Mouse (Mus musculus) megakaryocyte, adult 5-6 weeks (primary cell): Measurements from ENCODE around the gene Gstm5. TPM values are rescaled to one million over a fixed set of nuclear protein-coding genes. Genes with fewer than 3 reads are reported as not detected.

ENCODE experiments used
- ATAC-seq: 2 replicates; pipeline ENCODE4 v1.8.0; 2016; ENCODE audit warnings: mild to moderate bottlenecking, inconsistent platforms; ENCODE audit not compliant: poor library complexity, severe bottlenecking
- total RNA-seq, 2 experiments: library from RNA; stranded (forward) in 1 of 2; stranded (reverse) in 1 of 2; fragments of 153-499, 151-499 nt in 1 of 2; fragments of 221-1000, 200-1000 nt in 1 of 2; gene quantifications; 2 replicates each; pipeline versions ENCODE4 v1.2.3 to v1.2.4; 2015 to 2017

The Gstm5 gene
- total RNA-seq, 2 experiments from 2014 or later, result 2.5 to 4.7 TPM

DNA sequence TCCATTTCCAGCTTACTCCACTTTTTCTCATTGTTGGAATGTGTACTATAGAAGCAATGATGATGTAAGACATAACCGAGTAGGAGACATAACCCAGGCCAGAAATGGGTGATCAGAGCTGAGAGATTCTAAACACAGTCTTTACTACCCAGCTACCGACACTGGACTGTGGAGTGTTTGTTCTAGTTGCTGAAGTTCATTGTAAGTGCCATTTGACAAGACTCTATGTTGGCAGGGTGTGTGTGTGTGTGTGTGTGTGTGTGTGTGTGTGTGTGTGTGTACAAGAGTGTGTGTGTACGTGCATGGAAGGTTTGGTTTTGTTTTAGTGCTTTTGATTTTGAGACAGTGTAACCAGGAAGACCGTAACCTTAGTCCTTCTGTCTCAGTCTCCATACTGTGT, 34.1 kb downstream of the Gstm5 start:
- ATAC-seq, result no peak

DNA sequence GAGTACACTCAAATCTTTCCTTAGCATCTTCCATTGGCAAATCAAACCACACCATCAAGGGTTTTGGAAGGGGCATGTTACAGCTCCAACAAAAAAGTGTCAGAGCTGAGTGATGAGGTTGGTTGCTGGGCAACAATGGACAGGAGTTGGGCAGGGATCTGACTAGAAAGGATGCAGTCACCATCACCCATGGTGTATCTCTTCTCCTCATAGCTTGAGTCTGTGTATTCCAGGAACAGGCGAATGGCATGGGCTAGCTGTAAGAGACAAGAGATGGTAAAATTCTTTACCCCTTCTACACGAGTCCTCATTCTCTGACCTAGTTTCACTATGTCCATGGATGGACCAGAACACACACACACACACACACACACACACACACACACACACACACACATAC, 35.5 kb downstream of the Gstm5 start:
- ATAC-seq, result no peak

DNA sequence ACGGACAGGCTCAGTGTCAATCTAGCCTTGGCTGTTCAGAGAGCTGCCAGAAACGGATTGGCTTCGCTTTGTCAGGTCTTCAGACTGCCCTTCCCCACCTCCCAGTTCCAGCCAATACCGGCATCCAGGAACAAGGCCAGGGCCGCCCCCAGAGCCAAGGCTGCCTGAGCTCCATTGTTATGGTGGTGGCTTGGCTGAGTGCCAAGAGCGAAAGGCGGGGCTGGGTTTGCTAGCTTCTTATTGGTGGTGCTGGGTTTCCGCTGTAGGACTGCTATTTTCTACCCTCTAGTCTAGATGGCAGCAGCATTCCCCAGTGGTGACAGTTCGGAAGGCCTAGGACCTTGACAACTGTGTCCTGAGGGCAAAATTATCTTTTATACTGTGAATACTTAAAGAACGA, 36.0 kb downstream of the Gstm5 start, which contains the start of gene Gstm7:
TSS of gene Gstm7 (minus strand) at position 148 of the 400 bp plus-strand sequence.
- peak; percentile 91 for ATAC-seq

DNA sequence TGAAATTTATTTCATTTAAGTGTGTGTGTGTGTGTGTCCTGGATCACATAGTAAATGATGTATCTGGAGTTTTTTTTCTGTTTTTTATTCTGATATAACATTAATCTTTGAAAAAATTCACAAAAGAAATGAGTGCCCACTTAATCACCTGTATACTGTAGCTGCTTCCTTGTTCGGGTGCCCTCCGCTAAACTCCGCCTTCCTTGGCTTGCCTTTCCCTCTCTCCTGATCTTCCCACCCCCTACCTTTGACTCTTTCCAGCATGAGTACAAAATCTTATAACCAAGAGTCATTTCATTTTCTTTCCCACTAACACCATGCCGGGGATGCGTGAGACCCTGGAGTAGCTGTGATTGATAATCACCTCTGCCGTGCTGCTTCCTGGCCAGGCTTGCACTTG, 36.5 kb downstream of the Gstm5 start:
- no peak for ATAC-seq

DNA sequence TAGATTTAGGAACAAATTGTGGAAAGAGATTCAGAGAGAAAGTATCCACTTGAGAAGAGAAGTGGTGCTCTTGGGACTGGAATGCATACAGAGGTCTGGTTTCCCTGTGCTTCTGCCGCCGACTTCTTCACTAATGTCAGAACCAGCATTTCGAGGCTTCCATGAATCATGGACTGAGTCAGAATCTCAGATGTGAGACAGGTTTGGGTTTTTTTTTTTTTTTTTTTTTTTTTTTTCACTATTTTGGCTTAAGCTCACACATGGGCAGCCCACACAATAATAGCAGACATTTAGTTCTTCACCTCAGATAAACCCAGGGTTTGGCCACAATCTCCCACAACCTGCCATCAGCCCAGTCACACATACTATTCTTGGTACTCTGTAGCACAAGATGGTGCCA, 39.6 kb downstream of the Gstm5 start:
- no peak for ATAC-seq

DNA sequence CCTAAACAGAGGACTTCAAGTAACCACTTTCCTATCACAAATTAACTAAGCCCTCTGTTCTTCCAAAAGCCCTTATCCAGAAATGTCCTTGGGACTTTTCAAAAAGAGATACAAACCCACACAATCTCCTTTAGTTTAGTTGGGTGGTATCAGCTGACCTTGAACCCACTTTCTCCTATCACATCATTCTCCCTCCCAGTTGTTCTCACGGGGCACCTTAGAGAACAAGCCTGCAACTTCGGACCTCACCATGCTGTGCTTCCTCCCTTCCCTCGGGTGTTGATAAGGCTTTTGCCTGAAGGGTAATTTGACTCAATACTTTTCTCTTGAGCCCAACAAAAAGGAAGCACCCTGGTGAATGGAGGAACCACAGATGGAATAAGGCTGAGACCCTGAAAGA, 40.3 kb downstream of the Gstm5 start:
- no peak for ATAC-seq

GRCm38 (mm10) chr3:107939403-107939802, 43.8 kb downstream of the Gstm5 start:
- peak; percentile 90 for ATAC-seq

DNA sequence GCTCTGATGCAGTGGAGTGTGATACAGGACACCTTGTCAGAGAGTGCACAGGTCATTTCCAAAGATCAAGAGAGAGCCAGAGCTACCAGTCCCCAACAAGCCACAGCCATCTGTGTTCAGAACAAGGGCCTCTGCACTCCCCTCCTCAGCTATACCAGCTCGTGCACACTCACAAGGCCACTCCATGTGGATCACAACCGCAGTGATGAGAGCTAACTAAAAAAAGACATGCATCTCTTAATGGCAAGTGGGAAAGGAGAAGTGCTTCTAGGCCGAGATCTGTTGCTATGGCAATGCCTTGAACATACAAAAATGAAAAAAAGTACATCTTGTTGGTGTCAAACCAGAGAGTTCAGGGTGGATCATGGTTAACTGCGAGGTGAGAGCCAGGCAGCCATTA, 44.2 kb downstream of the Gstm5 start:
- peak; percentile 67 for ATAC-seq

GRCm38 (mm10) chr3:107940524-107940923, 44.9 kb downstream of the Gstm5 start:
- no peak for ATAC-seq

GRCm38 (mm10) chr3:107941261-107941660, 45.6 kb downstream of the Gstm5 start:
- ATAC-seq, result no peak

- no peak for ATAC-seq
These were observed 47.8 kb downstream of the Gstm5 start, which contains the start of gene Gstm6 for GRCm38 (mm10) chr3:107943239-107943990. Gene Gstm6, minus strand, starts transcription at chr3:107943749.

- no peak for ATAC-seq
These were observed 50.1 kb downstream of the Gstm5 start for GRCm38 (mm10) chr3:107945729-107946128.

Other genes starting within 250 kb of the Gstm5 start
- gene Ahcyl1, start 199.3 kb upstream of the Gstm5 start, total RNA-seq (2015), result 49.1 and 52.5 TPM in 2 replicates
- gene Ahcyl1, start 199.3 kb upstream of the Gstm5 start, total RNA-seq (2017), result 25.1 and 33.2 TPM in 2 replicates
- 14.7 and 15.4 TPM in 2 replicates for gene Csf1, start 135.4 kb upstream of the Gstm5 start, total RNA-seq (2015)
- 6.5 and 6.9 TPM in 2 replicates for gene Csf1, start 135.4 kb upstream of the Gstm5 start, total RNA-seq (2017)
- not detected in 2 replicates for gene Eps8l3, start 18.6 kb upstream of the Gstm5 start, total RNA-seq (2015)
- gene Eps8l3, start 18.6 kb upstream of the Gstm5 start, total RNA-seq (2017), result not detected in 2 replicates
- 1.5 and 1.9 TPM in 2 replicates for gene Gstm7, start 36.0 kb downstream of the Gstm5 start, total RNA-seq (2015)
- gene Gstm7, start 36.0 kb downstream of the Gstm5 start, total RNA-seq (2017), result 0.44 and 0.45 TPM in 2 replicates
- gene Gstm6, start 47.9 kb downstream of the Gstm5 start, total RNA-seq (2015), result not detected in 2 replicates
- not detected in 2 replicates for gene Gstm6, start 47.9 kb downstream of the Gstm5 start, total RNA-seq (2017)
- gene Gstm3, start 73.5 kb downstream of the Gstm5 start, total RNA-seq (2015), result not detected in 2 replicates
- gene Gstm3, start 73.5 kb downstream of the Gstm5 start, total RNA-seq (2017), result not detected in 2 replicates
- gene Gstm2, start 90.6 kb downstream of the Gstm5 start, total RNA-seq (2015), result 0.62 TPM in 1 of 2 replicates, not detected in the other
- gene Gstm2, start 90.6 kb downstream of the Gstm5 start, total RNA-seq (2017), result 0.44 TPM in 1 of 2 replicates, not detected in the other
- gene Gstm1, start 122.2 kb downstream of the Gstm5 start, total RNA-seq (2015), result 320 and 346 TPM in 2 replicates
- gene Gstm1, start 122.2 kb downstream of the Gstm5 start, total RNA-seq (2017), result 156 and 179 TPM in 2 replicates
- 8.0 and 10.1 TPM in 2 replicates for gene Gstm4, start 149.1 kb downstream of the Gstm5 start, total RNA-seq (2015)
- gene Gstm4, start 149.1 kb downstream of the Gstm5 start, total RNA-seq (2017), result 6.5 and 12.1 TPM in 2 replicates
- gene Ampd2, start 190.8 kb downstream of the Gstm5 start, total RNA-seq (2015), result 16.3 and 20.9 TPM in 2 replicates
- 21.8 and 23.1 TPM in 2 replicates for gene Ampd2, start 190.8 kb downstream of the Gstm5 start, total RNA-seq (2017)
- not detected in 2 replicates for gene Gnat2, start 197.0 kb downstream of the Gstm5 start, total RNA-seq (2015)
- gene Gnat2, start 197.0 kb downstream of the Gstm5 start, total RNA-seq (2017), result not detected in 2 replicates